Mouse (Mus musculus) MEL (cell line): ENCODE data around the gene Ccdc86. TPM values are rescaled to one million over a fixed set of nuclear protein-coding genes. Genes with fewer than 3 reads are reported as not detected.

Experiments used
- DNase-seq: peaks from one replicate; pipeline ENCODE4 v3.0.0; 2011; ENCODE audit warnings: low read depth, low spot score
- H3K27ac ChIP-seq: 2 replicates; pipeline ENCODE4 v1.5.1; 2012; ENCODE audit warnings: low read depth, mild to moderate bottlenecking, control low read depth, low read length, moderate library complexity; ENCODE audit not compliant: control insufficient read depth
- H3K27me3 ChIP-seq, 2 experiments: fragments of 150-350 bp in 1 of 2; sonication (generic) in 1 of 2; 2 replicates each; pipeline ENCODE4 v1.6.1; 2012; ENCODE audit warnings: low read length in 2 of 2, mild to moderate bottlenecking in 2 of 2, improper control_type of control experiment in 1 of 2, moderate library complexity in 1 of 2; ENCODE audit not compliant: insufficient read depth in 2 of 2, control insufficient read depth in 1 of 2
- H3K36me3 ChIP-seq, 2 experiments: 2 replicates each; pipeline ENCODE4 v1.6.1; 2012 to 2014; ENCODE audit warnings: low read length in 2 of 2, improper control_type of control experiment in 1 of 2, inconsistent platforms in 1 of 2, mild to moderate bottlenecking in 1 of 2; ENCODE audit not compliant: insufficient read depth in 2 of 2, control insufficient read depth in 1 of 2
- H3K4me1 ChIP-seq, 2 experiments: fragments of 150-350 bp in 1 of 2; sonication (generic) in 1 of 2; 2 replicates each; pipeline ENCODE4 v1.6.1; 2012; ENCODE audit warnings: low read length in 2 of 2, improper control_type of control experiment in 1 of 2, mild to moderate bottlenecking in 1 of 2; ENCODE audit not compliant: insufficient read depth in 2 of 2, control insufficient read depth in 1 of 2
- H3K4me3 ChIP-seq, 2 experiments: fragments of 150-350 bp in 1 of 2; sonication (generic) in 1 of 2; 2 replicates each; pipeline ENCODE4 v1.5.1; 2012; ENCODE audit warnings: low read depth in 2 of 2, low read length in 2 of 2, mild to moderate bottlenecking in 2 of 2, moderate library complexity in 2 of 2, control low read depth in 1 of 2, improper control_type of control experiment in 1 of 2; ENCODE audit not compliant: control insufficient read depth in 1 of 2, insufficient read depth in 1 of 2
- H3K79me2 ChIP-seq: 2 replicates; pipeline ENCODE4 v1.6.1; 2012; ENCODE audit warnings: mild to moderate bottlenecking, low read length, moderate library complexity; ENCODE audit not compliant: control insufficient read depth, poor library complexity, insufficient read depth
- H3K9ac ChIP-seq: 2 replicates; pipeline ENCODE4 v1.6.1; 2012; ENCODE audit warnings: low read depth, mild to moderate bottlenecking, control low read depth, low read length, moderate library complexity; ENCODE audit not compliant: control insufficient read depth, poor library complexity, severe bottlenecking
- H3K9me3 ChIP-seq: fragments of 150-350 bp; sonication (generic); replicated peaks from 2 replicates; pipeline ENCODE4 v1.6.1; 2012; ENCODE audit warnings: mild to moderate bottlenecking, low read length, improper control_type of control experiment, moderate library complexity; ENCODE audit not compliant: insufficient read depth
- BHLHE40 ChIP-seq: IDR thresholded peaks from 2 replicates; pipeline ENCODE4 v1.6.1; 2012; ENCODE audit warnings: low read depth, mild to moderate bottlenecking, inconsistent platforms, low read length, improper control_type of control experiment, borderline replicate concordance
- CHD1 ChIP-seq: IDR thresholded peaks from 2 replicates; pipeline ENCODE4 v1.6.1; 2012; ENCODE audit warnings: low read depth, mild to moderate bottlenecking, inconsistent platforms, low read length, improper control_type of control experiment
- CTCF ChIP-seq, 3 experiments: IDR thresholded peaks in 2 of 3; conservative IDR thresholded peaks in 1 of 3; 2 replicates each; pipeline ENCODE4 v1.5.1; 2011 to 2012; ENCODE audit warnings: low read length in 3 of 3, low read depth in 2 of 3, mild to moderate bottlenecking in 2 of 3, improper control_type of control experiment in 1 of 3, inconsistent platforms in 1 of 3, mixed read lengths in 1 of 3, moderate library complexity in 1 of 3; ENCODE audit not compliant: control insufficient read depth in 1 of 3, insufficient read depth in 1 of 3, poor library complexity in 1 of 3, severe bottlenecking in 1 of 3
- E2F4 ChIP-seq: IDR thresholded peaks from 2 replicates; pipeline ENCODE4 v1.6.1; 2011; ENCODE audit warnings: low read depth, low read length, improper control_type of control experiment, borderline replicate concordance
- ELF1 ChIP-seq: IDR thresholded peaks from 2 replicates; pipeline ENCODE4 v1.6.1; 2014; ENCODE audit warnings: low read depth, mild to moderate bottlenecking, inconsistent platforms, low read length, improper control_type of control experiment, moderate library complexity
- EP300 ChIP-seq, 2 experiments: IDR thresholded peaks; 2 replicates each; pipeline ENCODE4 v1.6.1; 2011; ENCODE audit warnings: improper control_type of control experiment in 2 of 2, low read length in 2 of 2, low read depth in 1 of 2, mild to moderate bottlenecking in 1 of 2
- ETS1 ChIP-seq: IDR thresholded peaks from 2 replicates; pipeline ENCODE4 v1.6.1; 2012; ENCODE audit warnings: low read depth, mild to moderate bottlenecking, inconsistent platforms, low read length, improper control_type of control experiment, moderate library complexity
- GABPA ChIP-seq: IDR thresholded peaks from 2 replicates; pipeline ENCODE4 v1.6.1; 2012; ENCODE audit warnings: low read depth, mild to moderate bottlenecking, inconsistent platforms, low read length, improper control_type of control experiment, moderate library complexity
- GATA1 ChIP-seq: IDR thresholded peaks from 2 replicates; pipeline ENCODE4 v1.6.1; 2011; ENCODE audit warnings: low read depth, low read length, improper control_type of control experiment
- HCFC1 ChIP-seq: IDR thresholded peaks from 2 replicates; pipeline ENCODE4 v1.6.1; 2012; ENCODE audit warnings: low read depth, mild to moderate bottlenecking, inconsistent platforms, low read length, improper control_type of control experiment, moderate library complexity
- JUND ChIP-seq: IDR thresholded peaks from 2 replicates; pipeline ENCODE4 v1.6.1; 2011; ENCODE audit warnings: low read depth, mild to moderate bottlenecking, improper control_type of control experiment, low read length
- KAT2A ChIP-seq: conservative IDR thresholded peaks from 2 replicates; pipeline ENCODE4 v1.6.1; 2012; ENCODE audit warnings: low read depth, low read length, improper control_type of control experiment, inconsistent platforms
- MAFK ChIP-seq: IDR thresholded peaks from 2 replicates; pipeline ENCODE4 v1.6.1; 2011; ENCODE audit warnings: low read depth, mild to moderate bottlenecking, low read length, improper control_type of control experiment, borderline replicate concordance
- MAX ChIP-seq: IDR thresholded peaks from 2 replicates; pipeline ENCODE4 v1.6.1; 2011; ENCODE audit warnings: low read length, improper control_type of control experiment
- MAZ ChIP-seq: IDR thresholded peaks from 2 replicates; pipeline ENCODE4 v1.6.1; 2012; ENCODE audit warnings: low read depth, mild to moderate bottlenecking, inconsistent platforms, low read length, improper control_type of control experiment
- MEF2A ChIP-seq: IDR thresholded peaks from 2 replicates; pipeline ENCODE4 v1.6.1; 2014; ENCODE audit warnings: low read depth, mild to moderate bottlenecking, inconsistent platforms, low read length, improper control_type of control experiment; ENCODE audit not compliant: poor library complexity, insufficient replicate concordance, severe bottlenecking; ENCODE audit errors: extremely low read depth
- MXI1 ChIP-seq: IDR thresholded peaks from 2 replicates; pipeline ENCODE4 v1.6.1; 2011; ENCODE audit warnings: mild to moderate bottlenecking, low read depth, low read length, improper control_type of control experiment
- MYB ChIP-seq: IDR thresholded peaks from 2 replicates; pipeline ENCODE4 v1.6.1; 2011; ENCODE audit warnings: mild to moderate bottlenecking, low read depth, low read length, improper control_type of control experiment
- MYC ChIP-seq: IDR thresholded peaks from 2 replicates; pipeline ENCODE4 v1.6.1; 2011; ENCODE audit warnings: low read depth, mild to moderate bottlenecking, low read length, improper control_type of control experiment, moderate library complexity
- NELFE ChIP-seq: IDR thresholded peaks from 2 replicates; pipeline ENCODE4 v1.6.1; 2011; ENCODE audit warnings: low read depth, low read length, improper control_type of control experiment
- NRF1 ChIP-seq: IDR thresholded peaks from 2 replicates; pipeline ENCODE4 v1.6.1; 2014; ENCODE audit warnings: low read depth, mild to moderate bottlenecking, inconsistent platforms, low read length, improper control_type of control experiment, moderate library complexity; ENCODE audit not compliant: poor library complexity, insufficient read depth, severe bottlenecking
- POLR2A ChIP-seq, 2 experiments: IDR thresholded peaks; 2 replicates each; pipeline ENCODE4 v1.6.1; 2011 to 2012; ENCODE audit warnings: low read length in 2 of 2, mild to moderate bottlenecking in 2 of 2, control low read depth in 1 of 2, improper control_type of control experiment in 1 of 2, low read depth in 1 of 2, moderate library complexity in 1 of 2; ENCODE audit not compliant: control insufficient read depth in 1 of 2, insufficient read depth in 1 of 2, poor library complexity in 1 of 2
- POLR2AphosphoS2 ChIP-seq: IDR thresholded peaks from 2 replicates; pipeline ENCODE4 v1.6.1; 2011; ENCODE audit warnings: low read length, improper control_type of control experiment
- POLR2AphosphoS5 ChIP-seq: IDR thresholded peaks from 2 replicates; pipeline ENCODE4 v1.6.1; 2012; ENCODE audit warnings: low read depth, borderline replicate concordance, mild to moderate bottlenecking, inconsistent platforms, low read length, moderate library complexity, mixed read lengths
- RAD21 ChIP-seq: IDR thresholded peaks from 2 replicates; pipeline ENCODE4 v1.6.1; 2011; ENCODE audit warnings: mild to moderate bottlenecking, low read depth, low read length, improper control_type of control experiment
- RCOR1 ChIP-seq: IDR thresholded peaks from 2 replicates; pipeline ENCODE4 v1.6.1; 2012; ENCODE audit warnings: low read depth, mild to moderate bottlenecking, inconsistent platforms, low read length, improper control_type of control experiment
- SIN3A ChIP-seq: IDR thresholded peaks from 2 replicates; pipeline ENCODE4 v1.6.1; 2012; ENCODE audit warnings: low read length, improper control_type of control experiment, inconsistent platforms
- SMC3 ChIP-seq: IDR thresholded peaks from 2 replicates; pipeline ENCODE4 v1.6.1; 2011; ENCODE audit warnings: low read depth, low read length, improper control_type of control experiment
- TAL1 ChIP-seq: IDR thresholded peaks from 2 replicates; pipeline ENCODE4 v1.6.1; 2012; ENCODE audit warnings: mild to moderate bottlenecking, inconsistent platforms, low read length, moderate library complexity, mixed read lengths
- TBP ChIP-seq: IDR thresholded peaks from 2 replicates; pipeline ENCODE4 v1.8.0; 2011; ENCODE audit warnings: low read depth, low read length, improper control_type of control experiment
- TCF12 ChIP-seq: IDR thresholded peaks from 2 replicates; pipeline ENCODE4 v1.6.1; 2014; ENCODE audit warnings: low read depth, mild to moderate bottlenecking, inconsistent platforms, low read length, improper control_type of control experiment, moderate library complexity
- UBTF ChIP-seq: IDR thresholded peaks from 2 replicates; pipeline ENCODE4 v1.6.1; 2012; ENCODE audit warnings: low read depth, mild to moderate bottlenecking, inconsistent platforms, low read length, improper control_type of control experiment, moderate library complexity, borderline replicate concordance; ENCODE audit not compliant: insufficient read depth
- USF2 ChIP-seq, 2 experiments: IDR thresholded peaks; 2 replicates each; pipeline ENCODE4 v1.6.1; 2011 to 2012; ENCODE audit warnings: improper control_type of control experiment in 2 of 2, low read length in 2 of 2, borderline replicate concordance in 1 of 2, inconsistent platforms in 1 of 2, low read depth in 1 of 2, mild to moderate bottlenecking in 1 of 2; ENCODE audit not compliant: insufficient read depth in 1 of 2
- ZC3H11A ChIP-seq: IDR thresholded peaks from 2 replicates; pipeline ENCODE4 v1.6.1; 2012; ENCODE audit warnings: low read depth, mild to moderate bottlenecking, inconsistent platforms, low read length, improper control_type of control experiment
- ZKSCAN1 ChIP-seq: IDR thresholded peaks from 2 replicates; pipeline ENCODE4 v1.6.1; 2012; ENCODE audit warnings: low read depth, mild to moderate bottlenecking, inconsistent platforms, low read length, improper control_type of control experiment, moderate library complexity
- ZMIZ1 ChIP-seq: IDR thresholded peaks from 2 replicates; pipeline ENCODE4 v1.6.1; 2012; ENCODE audit warnings: low read depth, mild to moderate bottlenecking, inconsistent platforms, low read length, improper control_type of control experiment, moderate library complexity
- ZNF384 ChIP-seq: IDR thresholded peaks from 2 replicates; pipeline ENCODE4 v1.6.1; 2012; ENCODE audit warnings: low read depth, mild to moderate bottlenecking, inconsistent platforms, low read length, improper control_type of control experiment
- polyA plus RNA-seq, 2 experiments: library from polyadenylated mRNA; stranded (reverse) in 1 of 2; unstranded in 1 of 2; fragments of >175 nt in 1 of 2; fragments of >200 nt in 1 of 2; gene quantifications; 2 replicates each; pipeline versions ENCODE4 v1.2.1 to v1.2.4; 2012; ENCODE audit warnings: low replicate concordance in 2 of 2, low read depth in 1 of 2; ENCODE audit not compliant: insufficient read length in 2 of 2, insufficient read depth in 1 of 2, missing spikeins in 1 of 2
- total RNA-seq: library from RNA; depleted of rRNA; stranded (reverse); fragments of 300-350 nt; gene quantifications from 2 replicates; pipeline ENCODE4 v1.2.3, GENCODE M21; 2012

The Ccdc86 gene
- total and polyA plus RNA-seq, 3 experiments, result 29.5 to 50.9 TPM; not detected in 1

- Histone ChIP-seq H3K4me3 (peak within 1 kb of the TSS; percentile 69 to 97), H3K79me2 (peaks cover 35% of the 10 kb centered on the region), H3K9ac (peak within 1 kb of the TSS; percentile 97), H3K4me1 (peaks cover 0 to 7% of the 10 kb centered on the region in 2 experiments; a peak in 1 of 4 replicates), H3K9me3 (no peaks in the 10 kb centered on the region), H3K27me3 (peaks cover 0 to 3% of the 10 kb centered on the region in 2 experiments; a peak in 3 of 4 replicates), H3K36me3 (peaks cover 2 to 13% of the 10 kb centered on the region in 2 experiments; a peak in 3 of 4 replicates), H3K27ac (peak within 1 kb of the TSS; percentile 78)
- DNase-seq, result peak; percentile 98
- TF ChIP-seq SMC3 (no peak), ELF1 (peak; percentile 96), POLR2A (IDR thresholded peaks at IDR 0.05; ENCODE audit: control insufficient read depth in 1 of 2, insufficient read depth in 1 of 2, low read depth in 1 of 2, low read length in 2 of 2, poor library complexity in 1 of 2) (peak; percentile 96 to 97), POLR2AphosphoS5 (no peak), ZC3H11A (no peak), RAD21 (no peak), GABPA (no peak), TAL1 (no peak), MEF2A (no peak), ZKSCAN1 (peak; percentile 73; the same call in 1 of the 2 replicates), E2F4 (peak; percentile 91), NRF1 (0 out of 2 replicates have a peak, but pooled peaks have one; percentile 4), POLR2AphosphoS2 (peak; percentile 84), MYC (peak; percentile 94), RCOR1 (no peak), BHLHE40 (no peak), SIN3A (peak; percentile 93), JUND (no peak), HCFC1 (peak; percentile 99), TBP (peak; percentile 55), ZNF384 (peak; percentile 100), ETS1 (no peak; the same call in 1 of the 2 replicates), UBTF (no peak), ZMIZ1 (no peak), KAT2A (peak; percentile 87), MXI1 (peak; percentile 98), MAFK (no peak), EP300 (IDR thresholded peaks at IDR 0.05; ENCODE audit: low read depth in 1 of 2, low read length in 2 of 2) (no peak), MAZ (no peak), CTCF (IDR thresholded peaks at IDR 0.05 in 2 of 3, conservative IDR thresholded peaks at IDR 0.05 in 1 of 3; ENCODE audit: control insufficient read depth in 1 of 3, insufficient read depth in 1 of 3, low read depth in 2 of 3, low read length in 3 of 3, poor library complexity in 1 of 3, severe bottlenecking in 1 of 3) (no peak), TCF12 (0 out of 2 replicates have a peak, but pooled peaks have one; percentile 21), NELFE (peak; percentile 94), USF2 (IDR thresholded peaks at IDR 0.05; ENCODE audit: borderline replicate concordance in 1 of 2, insufficient read depth in 1 of 2, low read depth in 1 of 2, low read length in 2 of 2) (no peak), CHD1 (no peak), MAX (peak; percentile 87), MYB (no peak), GATA1 (no peak)
Observed at GRCm38 (mm10) chr19:10895016-10895528, 54.0 kb downstream of the Ccdc86 start, which contains the start of gene Prpf19. Gene Prpf19, plus strand, starts transcription at chr19:10895231.
